Mouse (Mus musculus) lung, embryonic 14.5 days (tissue): ENCODE measurements at regions not wholly inside any gene's neighbourhood (a gene's known extent, or its start where the extent isn't known, plus 50 kb on each side); places are given as distances from the start of the nearest gene placed in this dataset.
"Not testable (repeated sequence)": the region's sequence is repeated elsewhere in the genome, so short reads cannot be mapped to it uniquely, and the experiment has no call there.

Source experiments
- ATAC-seq: fragments of 200-750 bp; cut with Nextera tagmentation; 2 replicates; pipeline ENCODE4 v1.8.0; 2017; ENCODE audit warnings: mild to moderate bottlenecking, moderate TSS enrichment, moderate library complexity; ENCODE audit not compliant: insufficient read depth
- DNase-seq: peaks from one replicate; pipeline ENCODE4 v3.0.0-alpha.2; 2015
- H3K27ac ChIP-seq: fragments of 300-500 bp; sonication (generic); 2 replicates; pipeline ENCODE4 v1.5.1; 2014; ENCODE audit warnings: low read depth, mild to moderate bottlenecking, moderate library complexity
- H3K27me3 ChIP-seq: fragments of 300-500 bp; sonication (generic); 2 replicates; pipeline ENCODE4 v1.6.1; 2014; ENCODE audit warnings: low read length, control low read depth; ENCODE audit not compliant: insufficient read depth
- H3K36me3 ChIP-seq: fragments of 300-500 bp; sonication (generic); 2 replicates; pipeline ENCODE4 v1.6.1; 2014; ENCODE audit warnings: control low read depth; ENCODE audit not compliant: insufficient read depth
- H3K4me1 ChIP-seq: fragments of 300-500 bp; sonication (generic); 2 replicates; pipeline ENCODE4 v1.6.1; 2014; ENCODE audit warnings: antibody characterized with exemption, control low read depth; ENCODE audit not compliant: insufficient read depth
- H3K4me2 ChIP-seq: fragments of 300-500 bp; sonication (generic); 2 replicates; pipeline ENCODE4 v1.6.1; 2014; ENCODE audit warnings: mild to moderate bottlenecking
- H3K4me3 ChIP-seq: fragments of 300-500 bp; sonication (generic); 2 replicates; pipeline ENCODE4 v1.5.1; 2014; ENCODE audit warnings: low read depth, low read length
- H3K9ac ChIP-seq: fragments of 300-500 bp; sonication (generic); 2 replicates; pipeline ENCODE4 v1.6.1; 2014
- H3K9me3 ChIP-seq: fragments of 300-500 bp; sonication (generic); 2 replicates; pipeline ENCODE4 v1.6.1; 2016; ENCODE audit warnings: low read depth, low read length, control low read depth
- CTCF ChIP-seq: IDR thresholded peaks from 2 replicates; pipeline ENCODE4 v1.5.1; 2016; ENCODE audit warnings: antibody characterized with exemption, low read depth
- WGBS: fragments of 180-500 bp; shearing (Covaris S2); extraction: QIAGEN DNeasy Blood & Tissue Kit; methylation state at CpG from one replicate; pipeline ENCODE4 v1.1.7; 2014; 5-methylcytosine and 5-hydroxymethylcytosine counted together

GRCm38 (mm10) chr2:40149186-40149585 is 922.9 kb upstream of the Ppp6c start:
- H3K4me1 ChIP-seq = no peaks in the 10 kb centered on the region
- H3K27me3 ChIP-seq = no peaks in the 10 kb centered on the region
- no peak overlapping the region for H3K27ac ChIP-seq
- peak; percentile 1 for DNase-seq
- H3K4me2 ChIP-seq = no peak overlapping the region
- no peak for ATAC-seq
- 54% methylated on average over 2 of the region's 2 CpGs for WGBS
- H3K9me3 ChIP-seq = no peaks in the 10 kb centered on the region
- TF ChIP-seq CTCF = no peak
- H3K9ac ChIP-seq = no peak overlapping the region
- no peaks in the 10 kb centered on the region for H3K36me3 ChIP-seq
- no peak overlapping the region for H3K4me3 ChIP-seq

GRCm38 (mm10) chr2:40127615-40128014 is 901.4 kb upstream of the Ppp6c start:
- WGBS = 89% methylated on average over 14 of the region's 14 CpGs
- ATAC-seq = not testable (repeated sequence)

GRCm38 (mm10) chr2:40119176-40119575 is 892.9 kb upstream of the Ppp6c start:
- Histone ChIP-seq H3K4me1 (no peaks in the 10 kb centered on the region), H3K9ac (no peak overlapping the region), H3K4me3 (no peak overlapping the region), H3K9me3 (no peaks in the 10 kb centered on the region), H3K4me2 (no peak overlapping the region), H3K36me3 (no peaks in the 10 kb centered on the region), H3K27me3 (no peaks in the 10 kb centered on the region), H3K27ac (no peak overlapping the region)
- DNase-seq (no peak), ATAC-seq (no peak)
- WGBS = 83% methylated on average over 10 of the region's 10 CpGs
- TF ChIP-seq CTCF = no peak

More at GRCm38 (mm10) chr2:40127615-40128014, 901.4 kb upstream of the Ppp6c start:
- not testable (repeated sequence) for H3K27me3 ChIP-seq, H3K4me2 ChIP-seq, H3K9ac ChIP-seq, H3K4me3 ChIP-seq, H3K27ac ChIP-seq, H3K4me1 ChIP-seq, DNase-seq, H3K36me3 ChIP-seq, H3K9me3 ChIP-seq

- WGBS = 75% methylated on average over 1 of the region's 1 CpGs
- no peak for ATAC-seq
These were observed 888.2 kb upstream of the Ppp6c start for GRCm38 (mm10) chr2:40114435-40114834.

More at GRCm38 (mm10) chr2:40114435-40114834, 888.2 kb upstream of the Ppp6c start:
- H3K9ac ChIP-seq = no peak overlapping the region
- no peaks in the 10 kb centered on the region for H3K9me3 ChIP-seq
- H3K27me3 ChIP-seq = no peaks in the 10 kb centered on the region
- H3K36me3 ChIP-seq = no peaks in the 10 kb centered on the region
- H3K4me1 ChIP-seq = no peaks in the 10 kb centered on the region
- H3K27ac ChIP-seq = no peak overlapping the region
- H3K4me2 ChIP-seq = no peak overlapping the region
- no peak for DNase-seq
- H3K4me3 ChIP-seq = no peak overlapping the region
- no peak for TF ChIP-seq CTCF
